ENCODE assay signal across 8 mouse cellular contexts in the genomic region with DNA sequence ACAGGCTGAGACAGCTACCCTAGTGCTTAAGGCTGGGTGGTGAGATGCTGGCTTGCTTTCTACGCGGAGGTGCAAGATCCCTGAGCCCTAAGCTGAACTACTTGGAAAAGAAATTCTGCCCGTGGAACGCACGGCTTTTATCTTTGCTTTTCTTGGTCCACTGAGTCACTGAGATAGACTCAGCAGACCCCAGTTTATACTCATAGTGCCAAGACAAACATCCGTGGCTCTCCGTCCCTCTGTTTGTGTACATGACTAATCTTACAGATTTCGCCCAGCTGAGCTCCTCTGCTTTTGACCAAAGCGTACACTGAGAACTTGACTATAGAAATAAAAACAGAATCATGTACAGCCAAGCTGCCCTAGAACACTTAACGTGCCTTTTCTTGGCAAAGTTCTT.
DNase-seq lines count a peak whose midpoint lies in the region; ATAC-seq and TF ChIP-seq lines count a peak whose summit lies in the region.

No protein-coding gene starts in this region.

- POLR2A ChIA-PET in Patski (lab: Charles Lee), result interaction anchor here (0.6 to 1.3 kb wide), 2 partner anchors 9 to 224 kb away, joined by 3 to 5 read pairs; no protein-coding TSS in a partner anchor

- H3K4me1 ChIP-seq in kidney, embryonic 16.5 days (ENCODE audit: insufficient read depth, low read length), result peaks cover 30% of the 10 kb centered on the region
- H3K4me1 ChIP-seq in embryonic fibroblast, embryonic 13.5 days (ENCODE audit: control insufficient read depth, insufficient read depth, low read length), result peaks cover 5% of the 10 kb centered on the region; the same call in 1 of the 2 replicates
- peaks cover 21% of the 10 kb centered on the region for H3K4me1 ChIP-seq in liver, embryonic 15.5 days (replicated peaks)

- H3K27me3 ChIP-seq in kidney, embryonic 16.5 days (ENCODE audit: insufficient read depth, low read length), result no peaks in the 10 kb centered on the region
- H3K27me3 ChIP-seq in Patski, result no peaks in the 10 kb centered on the region
- H3K27me3 ChIP-seq in liver, embryonic 15.5 days, result no peaks in the 10 kb centered on the region

- no peak for DNase-seq in kidney, postnatal 25 days
- no peak for DNase-seq in Patski (ENCODE audit: low read depth, low spot score)
- DNase-seq in spleen, postnatal 4 days (ENCODE audit: low spot score in 2 of 2), result no peak
- DNase-seq in cerebellum, adult 9-10 months, result no peak

- in situ Hi-C loops in Patski (cut with MboI; ENCODE audit: low pct_unique_long_range_greater_than_20kb), result loop anchor here (5.0 to 10.0 kb wide), 3 partner anchors 281 to 643 kb away; a partner anchor contains a TSS

- no peaks in the 10 kb centered on the region for H3K9me3 ChIP-seq in kidney, embryonic 16.5 days (ENCODE audit: low read length)
- H3K9me3 ChIP-seq in liver, embryonic 15.5 days (replicated peaks), result no peaks in the 10 kb centered on the region

- H3K4me2 ChIP-seq in kidney, embryonic 16.5 days (replicated peaks; ENCODE audit: low read depth, low read length), result peak overlapping the region; percentile 66
- peak overlapping the region; percentile 67 for H3K4me2 ChIP-seq in liver, embryonic 15.5 days

- no peak for TF ChIP-seq POLR2A in embryonic fibroblast, embryonic 13.5 days (IDR thresholded peaks at IDR 0.05; ENCODE audit: low read depth, low read length)

- TF ChIP-seq CTCF in Patski (IDR thresholded peaks at IDR 0.05), result no peak
- TF ChIP-seq CTCF in embryonic fibroblast, embryonic 13.5 days (IDR thresholded peaks at IDR 0.05; ENCODE audit: borderline replicate concordance, insufficient read depth, low read length), result no peak

- peak overlapping the region; percentile 69; the same call in 1 of the 2 replicates for H3K9ac ChIP-seq in kidney, embryonic 16.5 days (replicated peaks; ENCODE audit: low read length)
- H3K9ac ChIP-seq in liver, embryonic 15.5 days, result no peak overlapping the region

- peak; percentile 28; the same call in 1 of the 2 replicates for ATAC-seq in kidney, embryonic 16.5 days (ENCODE audit: low FRiP score, low TSS enrichment)
- ATAC-seq in Patski, result peak; percentile 17
- ATAC-seq in liver, embryonic 15.5 days (ENCODE audit: insufficient read depth), result no peak
- ATAC-seq in megakaryocyte, adult 5-6 weeks (ENCODE audit: poor library complexity, severe bottlenecking), result no peak

- WGBS in kidney, embryonic 16.5 days, result 44% methylated on average over 10 of the region's 10 CpGs
- WGBS in liver, embryonic 15.5 days (ENCODE audit: insufficient replicate concordance), result 50% methylated on average over 10 of the region's 10 CpGs

- H3K4me3 ChIP-seq in kidney, embryonic 16.5 days (ENCODE audit: low read length), result peak overlapping the region; percentile 47
- 0 out of 2 replicates have a peak overlapping the region, but pooled peaks have one; percentile 25 for H3K4me3 ChIP-seq in embryonic fibroblast, embryonic 13.5 days (ENCODE audit: insufficient read depth, low read length)
- peak overlapping the region; percentile 43; the same call in 1 of the 2 replicates for H3K4me3 ChIP-seq in liver, embryonic 15.5 days (replicated peaks)

- no peaks in the 10 kb centered on the region for H3K36me3 ChIP-seq in kidney, embryonic 16.5 days (ENCODE audit: insufficient read depth, low read length)
- no peaks in the 10 kb centered on the region for H3K36me3 ChIP-seq in liver, embryonic 15.5 days (replicated peaks)

- CTCF ChIA-PET in Patski (lab: Charles Lee), result interaction anchor here (0.7 to 4.3 kb wide), 22 partner anchors 11 to 153 kb away, joined by 3 to 39 read pairs (median 4); no protein-coding TSS in a partner anchor

- H3K27ac ChIP-seq in kidney, embryonic 16.5 days (ENCODE audit: low read length), result peak overlapping the region; percentile 86
- peak overlapping the region; percentile 97 for H3K27ac ChIP-seq in embryonic fibroblast, embryonic 13.5 days (ENCODE audit: insufficient read depth, low read length)
- 0 out of 2 replicates have a peak overlapping the region, but pooled peaks have one; percentile 25 for H3K27ac ChIP-seq in liver, embryonic 15.5 days (replicated peaks)

Comparison
In these comparisons a context has a peak if more than half of its experiments do, and no peak if none do; other contexts are left out.
1. ATAC-seq: peak in kidney, embryonic 16.5 days (single experiment) and Patski (single experiment); none in liver, embryonic 15.5 days (single experiment) and megakaryocyte, adult 5-6 weeks (single experiment).
2. H3K27ac ChIP-seq: peak in every context shown above with its lines; median percentile 97 in embryonic fibroblast, embryonic 13.5 days; 86 in kidney, embryonic 16.5 days; 25 in liver, embryonic 15.5 days.
3. Peak in every context shown above with its lines, with median percentiles within 50 percentile points of each other: H3K4me3 ChIP-seq.